In genomic region chr5:136019907-136020306, GRCm38 (mm10) we compare ENCODE assay signal across 15 mouse cellular contexts. TPM values are rescaled to one million over a fixed set of nuclear protein-coding genes. Genes with fewer than 3 reads are reported as not detected.
DNase-seq lines count a peak whose midpoint lies in the region; ATAC-seq and TF ChIP-seq lines count a peak whose summit lies in the region.
"Had no signal": no experiment of that assay in that cellular context is flagged by ENCODE, and none has a peak within 500 bp of the region (broad histone marks: within the 10 kb centered on the region; RNA-seq: fewer than 3 reads in every experiment).

No protein-coding gene starts in this region.

- DNase-seq in heart, embryonic 10.5 days (ENCODE audit: low spot score): peak; percentile 87
- DNase-seq in heart, postnatal 14 days: no peak
- DNase-seq in thymus, postnatal 4 days: peak; percentile 41
- DNase-seq in thymus, adult 2 months: no peak
- DNase-seq in layer of hippocampus, postnatal 25 days (ENCODE audit: extremely low spot score in 1 of 2, low spot score in 1 of 2): no peak
- DNase-seq in Muller cell, postnatal 12 days (ENCODE audit: inconsistent ontology term): no peak
- DNase-seq: cerebellum, postnatal 25 days; kidney, postnatal 25 days; left cerebral cortex, postnatal 4 days had no signal

- peaks cover 26% of the 10 kb centered on the region for H3K36me3 ChIP-seq in heart, embryonic 10.5 days
- no peaks in the 10 kb centered on the region for H3K36me3 ChIP-seq in thymus, adult 2 months (ENCODE audit: control insufficient read depth, insufficient read depth, low read length)
- peaks cover 3% of the 10 kb centered on the region; the same call in 1 of the 2 replicates for H3K36me3 ChIP-seq in liver, embryonic 12.5 days
- H3K36me3 ChIP-seq in forebrain, embryonic 15.5 days: no peaks in the 10 kb centered on the region

- no peak overlapping the region for H3K9ac ChIP-seq in liver, embryonic 12.5 days
- no peak overlapping the region for H3K9ac ChIP-seq in forebrain, embryonic 15.5 days (replicated peaks)
- H3K9ac ChIP-seq: forebrain, embryonic 12.5 days had no signal

- ATAC-seq in liver, embryonic 12.5 days: peak; percentile 75
- ATAC-seq in forebrain, embryonic 15.5 days (replicated peaks): no peak

- H3K4me1 ChIP-seq in heart, embryonic 10.5 days: peaks cover 46% of the 10 kb centered on the region
- peaks cover 7% of the 10 kb centered on the region; the same call in 1 of the 2 replicates for H3K4me1 ChIP-seq in thymus, adult 2 months (replicated peaks; ENCODE audit: control insufficient read depth, insufficient read depth, low read length)
- H3K4me1 ChIP-seq in liver, embryonic 12.5 days: peaks cover 18% of the 10 kb centered on the region
- peaks cover 26% of the 10 kb centered on the region for H3K4me1 ChIP-seq in forebrain, embryonic 15.5 days

- no peak for TF ChIP-seq POLR2A in thymus, adult 2 months (IDR thresholded peaks at IDR 0.05; ENCODE audit: control insufficient read depth, extremely low read depth, insufficient read depth, low read length, poor library complexity)

- H3K9me3 ChIP-seq in heart, embryonic 10.5 days: no peaks in the 10 kb centered on the region
- no peaks in the 10 kb centered on the region for H3K9me3 ChIP-seq in liver, embryonic 12.5 days (replicated peaks)
- H3K9me3 ChIP-seq in forebrain, embryonic 15.5 days: no peaks in the 10 kb centered on the region
- H3K9me3 ChIP-seq: forebrain, embryonic 12.5 days had no signal

- H3K27ac ChIP-seq in heart, embryonic 10.5 days: 0 out of 2 replicates have a peak overlapping the region, but pooled peaks have one; percentile 37
- no peak overlapping the region for H3K27ac ChIP-seq in thymus, adult 2 months (ENCODE audit: control insufficient read depth, insufficient read depth, low read length)
- no peak overlapping the region for H3K27ac ChIP-seq in liver, embryonic 12.5 days
- no peak overlapping the region for H3K27ac ChIP-seq in forebrain, embryonic 15.5 days (replicated peaks)
- H3K27ac ChIP-seq: forebrain, embryonic 12.5 days had no signal

- no peak overlapping the region for H3K4me3 ChIP-seq in heart, embryonic 10.5 days
- H3K4me3 ChIP-seq in thymus, adult 2 months (ENCODE audit: control insufficient read depth, insufficient read depth, low read length): no peak overlapping the region
- no peak overlapping the region for H3K4me3 ChIP-seq in liver, embryonic 12.5 days
- no peak overlapping the region for H3K4me3 ChIP-seq in forebrain, embryonic 15.5 days
- H3K4me3 ChIP-seq: forebrain, embryonic 12.5 days had no signal

- no peak for TF ChIP-seq CTCF in thymus, adult 2 months (IDR thresholded peaks at IDR 0.05; ENCODE audit: borderline replicate concordance, control insufficient read depth, extremely low read depth, insufficient read depth, low read length, poor library complexity)

- no peaks in the 10 kb centered on the region for H3K27me3 ChIP-seq in heart, embryonic 10.5 days (ENCODE audit: insufficient read depth, poor library complexity, severe bottlenecking)
- no peaks in the 10 kb centered on the region for H3K27me3 ChIP-seq in thymus, adult 2 months (ENCODE audit: control insufficient read depth, insufficient read depth, low read length)
- no peaks in the 10 kb centered on the region for H3K27me3 ChIP-seq in liver, embryonic 12.5 days (replicated peaks)
- no peaks in the 10 kb centered on the region for H3K27me3 ChIP-seq in forebrain, embryonic 15.5 days
- H3K27me3 ChIP-seq: forebrain, embryonic 12.5 days had no signal

- H3K4me2 ChIP-seq in liver, embryonic 12.5 days: no peak overlapping the region
- no peak overlapping the region for H3K4me2 ChIP-seq in forebrain, embryonic 15.5 days (replicated peaks)
- H3K4me2 ChIP-seq: forebrain, embryonic 12.5 days had no signal

- intact Hi-C loops in heart, postnatal 14 days (cut with DNase I): no loop called here

- 40% methylated on average over 1 of the region's 1 CpGs for WGBS in heart, embryonic 10.5 days
- 14% methylated on average over 1 of the region's 1 CpGs for WGBS in thymus, adult 2 months
- 17% methylated on average over 1 of the region's 1 CpGs for WGBS in liver, embryonic 12.5 days (ENCODE audit: insufficient replicate concordance)
- 33% methylated on average over 1 of the region's 1 CpGs for WGBS in forebrain, embryonic 15.5 days

RNA-seq across cellular contexts. Expression of gene Upk3b, which starts 18.4 kb away (rescaled TPM):
- 78.3 and 81.2 TPM in 2 replicates for polyA plus RNA-seq in heart, embryonic 10.5 days (2016; fragmentation: Nextera tagmentation; extraction: Ambion mirVana)
- total RNA-seq in heart, postnatal 14 days (2021): 10 to 100 TPM; 24.8 to 26.5 TPM
- polyA plus RNA-seq in thymus, adult 2 months (2012; rRNA removed): 6.1 and 16.1 TPM in 2 replicates
- 6.9 TPM in 2 replicates for polyA plus RNA-seq in liver, embryonic 12.5 days (2016; fragmentation: Nextera tagmentation; extraction: Ambion mirVana)
- total RNA-seq in layer of hippocampus, postnatal 25 days (2021): not detected
- not detected in 2 replicates for polyA plus RNA-seq in forebrain, embryonic 15.5 days (2015; fragmentation: Nextera tagmentation; extraction: Ambion mirVana)
- total RNA-seq: left cerebral cortex, postnatal 4 days; midbrain, postnatal 0 days had no signal
- polyA plus RNA-seq: forebrain, embryonic 12.5 days; midbrain, postnatal 0 days had no signal

RNA-seq across cellular contexts. Expression of gene Dtx2, which starts 25.3 kb away (rescaled TPM):
- polyA plus RNA-seq in heart, embryonic 10.5 days (2016; fragmentation: Nextera tagmentation; extraction: Ambion mirVana): 36.0 and 37.6 TPM in 2 replicates
- 1 to 10 TPM; 8.5 to 8.9 TPM for total RNA-seq in heart, postnatal 14 days (2021)
- 75.3 and 78.8 TPM in 2 replicates for polyA plus RNA-seq in thymus, adult 2 months (2012; rRNA removed)
- polyA plus RNA-seq in liver, embryonic 12.5 days (2016; fragmentation: Nextera tagmentation; extraction: Ambion mirVana): 11.3 and 12.5 TPM in 2 replicates
- total RNA-seq in layer of hippocampus, postnatal 25 days (2021): 1 to 10 TPM; 7.8 to 8.2 TPM
- polyA plus RNA-seq in forebrain, embryonic 15.5 days (2015; fragmentation: Nextera tagmentation; extraction: Ambion mirVana): 26.6 and 27.6 TPM in 2 replicates

RNA-seq across cellular contexts. Expression of gene Upk3bl, which starts 34.4 kb away (rescaled TPM):
- polyA plus RNA-seq in heart, embryonic 10.5 days (2016; fragmentation: Nextera tagmentation; extraction: Ambion mirVana): 0.87 and 2.6 TPM in 2 replicates
- not detected for total RNA-seq in heart, postnatal 14 days (2021)
- polyA plus RNA-seq in thymus, adult 2 months (2012; rRNA removed): 0.64 and 1.3 TPM in 2 replicates
- polyA plus RNA-seq in liver, embryonic 12.5 days (2016; fragmentation: Nextera tagmentation; extraction: Ambion mirVana): 0.13 and 0.14 TPM in 2 replicates
- not detected for total RNA-seq in layer of hippocampus, postnatal 25 days (2021)
- polyA plus RNA-seq in forebrain, embryonic 15.5 days (2015; fragmentation: Nextera tagmentation; extraction: Ambion mirVana): not detected in 2 replicates
- total RNA-seq: adrenal gland, postnatal 36 days; left cerebral cortex, postnatal 4 days; midbrain, postnatal 0 days had no signal
- polyA plus RNA-seq: midbrain, postnatal 0 days had no signal

RNA-seq across cellular contexts. Expression of gene Zp3, which starts 40.0 kb away (rescaled TPM):
- not detected in 2 replicates for polyA plus RNA-seq in heart, embryonic 10.5 days (2016; fragmentation: Nextera tagmentation; extraction: Ambion mirVana)
- not detected for total RNA-seq in heart, postnatal 14 days (2021)
- polyA plus RNA-seq in thymus, adult 2 months (2012; rRNA removed): 0.52 and 1.1 TPM in 2 replicates
- not detected in 2 replicates for polyA plus RNA-seq in liver, embryonic 12.5 days (2016; fragmentation: Nextera tagmentation; extraction: Ambion mirVana)
- not detected for total RNA-seq in layer of hippocampus, postnatal 25 days (2021)
- polyA plus RNA-seq in forebrain, embryonic 15.5 days (2015; fragmentation: Nextera tagmentation; extraction: Ambion mirVana): not detected in 2 replicates
- total RNA-seq: adrenal gland, postnatal 36 days; left cerebral cortex, postnatal 4 days had no signal
- polyA plus RNA-seq: forebrain, embryonic 12.5 days; hindbrain, embryonic 11.5 days had no signal

RNA-seq across cellular contexts. Expression of gene Ssc4d, which starts 45.6 kb away (rescaled TPM):
- 2.3 and 5.2 TPM in 2 replicates for polyA plus RNA-seq in heart, embryonic 10.5 days (2016; fragmentation: Nextera tagmentation; extraction: Ambion mirVana)
- 1 to 10 TPM in 1 of 2 experiments, under 1 TPM in 1; 0.41 to 1.3 TPM for total RNA-seq in heart, postnatal 14 days (2021)
- 3.9 and 4.7 TPM in 2 replicates for polyA plus RNA-seq in thymus, adult 2 months (2012; rRNA removed)
- 2.0 TPM in 2 replicates for polyA plus RNA-seq in liver, embryonic 12.5 days (2016; fragmentation: Nextera tagmentation; extraction: Ambion mirVana)
- 1 to 10 TPM in 1 of 2 experiments, under 1 TPM in 1; 0.77 to 1.3 TPM for total RNA-seq in layer of hippocampus, postnatal 25 days (2021)
- polyA plus RNA-seq in forebrain, embryonic 15.5 days (2015; fragmentation: Nextera tagmentation; extraction: Ambion mirVana): 0.87 and 1.2 TPM in 2 replicates

Comparison
In these comparisons a context has a peak if more than half of its experiments do, and no peak if none do; other contexts are left out.
1. DNase-seq: peak in heart, embryonic 10.5 days (single experiment) and thymus, postnatal 4 days (single experiment); none in heart, postnatal 14 days (0 of 2), thymus, adult 2 months (single experiment), layer of hippocampus, postnatal 25 days (0 of 2) and Muller cell, postnatal 12 days (single experiment).